Mouse (Mus musculus) gastrocnemius, postnatal 36 days (tissue): ENCODE measurements around the gene Rhox1. TPM values are rescaled to one million over a fixed set of nuclear protein-coding genes. Genes with fewer than 3 reads are reported as not detected.
"Not testable (repeated sequence)": the region's sequence is repeated elsewhere in the genome, so short reads cannot be mapped to it uniquely, and the experiment has no call there.

ENCODE experiments used
- DNase-seq, 2 experiments: peaks; one replicate each; pipeline ENCODE4 v3.0.0; 2022
- intact Hi-C: fragments of 180-260 bp; cut with DNase I; formaldehyde crosslinking; loops from one replicate; pipeline ENCODE4 v1.15.1; 2025
- long read RNA-seq, 2 experiments: library from polyadenylated mRNA; stranded (forward); transcript quantifications; one replicate each; pipeline ENCODE4 v2.0.0; 2021
- total RNA-seq, 2 experiments: library from RNA; stranded (reverse); gene quantifications; 2 replicates each; pipeline ENCODE4 v1.2.3; 2021

Gene Rhox1
- not detected for total RNA-seq
- long read RNA-seq, experiment 1, result 0 reads
- long read RNA-seq, experiment 2, result 0 reads

DNA sequence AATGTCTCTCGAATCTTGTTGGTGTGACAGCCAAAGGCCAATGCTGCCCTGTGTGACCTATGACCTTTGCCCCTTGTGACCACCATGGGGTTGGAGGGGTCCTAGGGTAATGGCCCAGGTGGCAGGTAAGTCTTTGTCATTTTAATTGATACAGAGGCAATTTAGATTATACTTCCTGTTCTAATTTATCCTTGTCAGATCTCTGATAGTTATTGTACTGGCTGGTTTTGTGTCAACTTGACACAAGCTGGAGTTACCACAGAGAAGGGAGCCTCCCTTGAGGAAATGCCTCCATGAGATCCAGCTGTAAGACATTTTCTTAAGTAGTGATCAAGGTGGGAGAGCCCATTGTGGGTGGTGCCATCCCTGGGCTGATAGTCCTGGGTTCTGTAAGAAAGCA is at the start of gene Rhox1:
TSS of gene Rhox1 (minus strand) at position 101 of the 400 bp plus-strand sequence.
- DNase-seq, intact Hi-C loops: not testable (repeated sequence)

DNA sequence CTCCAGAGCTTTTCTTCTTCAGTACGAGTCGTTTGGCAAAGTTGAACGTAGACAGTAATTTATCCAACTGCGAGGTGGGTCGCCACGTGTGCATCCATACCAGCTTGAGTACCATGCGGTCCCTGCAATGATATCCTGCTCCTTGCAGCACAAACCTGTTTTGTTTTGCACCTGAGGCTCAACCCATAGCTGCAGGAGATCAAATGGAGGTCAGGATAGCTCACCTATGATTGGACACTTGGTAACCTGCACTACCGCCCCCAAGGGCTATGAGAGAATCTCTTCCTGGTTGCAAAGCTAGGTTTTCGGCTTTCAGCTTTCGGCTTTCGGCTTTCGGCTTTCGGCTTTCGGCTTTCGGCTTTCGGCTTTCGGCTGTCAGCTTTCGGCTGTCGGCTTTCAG is 43.0 kb upstream of the Rhox1 start, which contains the start of gene Rhox4a:
TSS of gene Rhox4a (plus strand) at position 301 of the 400 bp plus-strand sequence.
- DNase-seq, intact Hi-C loops: not testable (repeated sequence)

DNA sequence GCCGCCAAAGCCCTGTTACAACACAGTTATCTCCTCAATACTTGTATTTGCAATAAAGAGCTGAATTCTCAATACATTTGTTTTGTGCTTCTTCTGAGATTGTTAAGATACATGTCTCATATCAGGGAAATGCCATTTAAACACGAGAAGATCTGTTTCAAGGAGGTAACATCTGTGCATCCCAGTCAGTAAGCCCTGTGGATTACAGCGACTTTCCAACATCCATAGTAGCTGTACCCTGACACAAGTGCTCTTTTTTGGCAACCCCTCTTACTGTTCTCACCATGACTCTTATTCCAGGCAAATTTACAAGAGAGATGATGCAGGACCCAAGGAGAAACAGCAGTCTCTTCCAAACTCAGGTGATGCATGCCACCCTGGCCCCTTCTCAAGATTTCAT is 27.6 kb upstream of the Rhox1 start, which contains the start of gene Rhox3a:
TSS of gene Rhox3a (plus strand) at position 301 of the 400 bp plus-strand sequence.
- DNase-seq, intact Hi-C loops: not testable (repeated sequence)

DNA sequence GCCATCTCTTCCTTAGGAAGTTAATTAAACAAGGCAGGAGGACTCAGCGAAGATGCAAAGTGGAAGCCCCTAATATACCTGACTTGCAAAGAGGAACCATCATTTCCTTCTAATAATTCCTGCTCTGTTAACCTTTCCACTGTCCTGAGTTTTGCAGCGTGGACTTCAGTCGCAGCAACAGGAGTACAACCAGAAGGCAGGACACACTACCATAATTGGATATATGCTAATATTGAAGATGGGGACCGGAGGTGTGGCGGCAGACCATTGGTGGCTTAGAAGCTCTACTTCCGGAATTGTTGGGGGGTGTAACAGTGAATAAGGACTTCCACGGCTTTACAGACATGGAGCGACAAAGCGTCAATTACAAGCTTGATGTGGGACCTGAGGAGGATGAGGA is 22.6 kb upstream of the Rhox1 start, which contains the start of gene Rhox2a:
TSS of gene Rhox2a (plus strand) at position 301 of the 400 bp plus-strand sequence.
- intact Hi-C loops, result not testable (repeated sequence)

DNA sequence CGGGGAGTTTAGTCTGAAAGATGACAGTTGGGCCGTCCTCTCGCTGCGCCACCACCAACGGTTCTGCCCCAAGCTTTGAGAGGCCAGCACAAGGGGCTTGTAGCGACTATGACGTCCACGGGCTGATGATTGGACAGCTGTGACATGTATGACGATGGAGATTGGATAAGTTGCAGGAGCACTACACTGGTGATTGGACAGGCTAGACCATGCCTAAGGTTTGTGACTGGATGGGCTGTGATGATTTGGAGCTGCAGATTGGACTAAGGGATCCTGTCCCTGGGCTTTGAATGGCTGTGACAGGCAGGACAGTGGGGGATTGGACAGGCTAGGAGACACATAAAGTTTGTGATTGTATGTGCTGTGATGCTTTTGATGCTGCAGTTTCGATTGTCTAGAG is 11.1 kb downstream of the Rhox1 start, which contains the start of gene Gm9:
TSS of gene Gm9 (minus strand) at position 101 of the 400 bp plus-strand sequence.
- intact Hi-C loops, result no loop called here
- no peak for DNase-seq

More for the DNA sequence above, 22.6 kb upstream of the Rhox1 start, which contains the start of gene Rhox2a:
- DNase-seq, result not testable (repeated sequence)

DNA sequence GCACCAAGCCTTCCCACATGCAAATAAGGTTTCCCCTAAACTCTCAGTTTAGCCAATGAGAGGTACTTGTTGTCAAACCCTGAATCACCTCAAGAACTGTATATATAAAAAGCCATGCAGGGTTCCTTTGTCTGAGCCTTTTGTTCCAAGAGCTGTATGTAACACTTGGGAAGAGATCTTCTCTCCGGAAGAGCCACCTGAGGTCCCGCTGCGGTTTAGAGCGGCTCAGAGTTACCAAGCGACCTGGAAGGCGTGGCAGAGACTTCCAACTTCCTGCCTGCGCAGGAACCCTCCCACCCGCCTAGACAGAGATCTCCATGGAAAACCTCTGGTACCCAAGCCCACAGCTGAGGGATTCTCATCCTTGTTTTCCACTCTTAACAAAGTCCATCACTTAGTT is 23.4 kb downstream of the Rhox1 start:
- DNase-seq, result no peak
- intact Hi-C loops, result no loop called here

DNA sequence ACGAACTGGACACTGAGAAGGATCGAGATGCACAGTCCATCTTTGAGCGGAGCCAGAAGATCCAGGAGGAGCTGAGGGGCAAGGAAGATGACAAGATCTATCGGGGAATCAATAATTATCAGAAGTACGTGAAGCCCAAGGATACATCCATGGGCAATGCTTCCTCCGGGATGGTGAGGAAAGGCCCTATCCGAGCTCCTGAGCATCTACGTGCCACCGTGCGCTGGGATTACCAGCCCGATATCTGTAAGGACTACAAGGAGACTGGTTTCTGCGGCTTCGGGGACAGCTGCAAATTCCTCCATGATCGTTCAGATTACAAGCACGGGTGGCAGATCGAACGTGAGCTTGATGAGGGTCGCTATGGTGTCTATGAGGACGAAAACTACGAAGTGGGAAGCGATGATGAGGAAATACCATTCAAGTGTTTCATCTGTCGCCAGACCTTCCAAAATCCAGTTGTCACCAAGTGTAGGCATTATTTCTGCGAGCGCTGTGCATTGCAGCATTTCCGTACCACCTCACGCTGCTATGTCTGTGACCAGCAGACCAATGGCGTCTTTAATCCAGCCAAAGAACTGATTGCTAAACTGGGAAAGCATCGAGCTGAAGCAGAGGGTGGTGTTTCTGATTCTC is 30.2 kb downstream of the Rhox1 start:
- no peak for DNase-seq
- intact Hi-C loops, result no loop called here

DNA sequence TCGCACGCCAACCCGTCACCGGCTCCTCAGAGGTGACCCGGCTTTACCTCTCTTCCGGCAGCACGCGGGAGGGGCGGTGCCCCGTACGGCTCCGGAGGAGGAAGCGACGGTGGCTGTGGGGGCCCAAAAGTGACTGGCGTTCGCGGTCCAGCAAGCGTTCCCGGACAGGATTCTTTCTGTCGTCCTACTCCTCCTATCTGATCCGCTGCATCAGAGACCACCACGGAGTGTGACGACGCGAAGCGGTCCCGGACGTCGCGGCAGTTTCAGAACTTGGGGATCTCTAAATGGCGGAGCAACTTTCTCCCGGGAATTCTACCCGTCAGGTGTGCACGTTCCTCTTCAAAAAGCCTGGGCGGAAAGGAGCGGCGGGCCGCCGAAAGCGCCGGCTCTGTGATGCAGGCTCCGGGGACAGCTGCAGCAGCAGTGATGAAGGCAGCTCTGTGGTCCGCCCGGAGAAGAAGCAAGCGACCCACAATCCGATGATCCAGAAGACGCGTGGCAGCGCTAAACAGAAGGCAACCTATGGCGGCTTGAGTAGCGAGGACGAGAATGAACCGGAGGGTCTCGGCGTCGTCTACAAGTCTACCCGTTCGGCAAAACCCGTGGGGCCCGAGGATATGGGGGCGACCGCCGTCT is 30.8 kb downstream of the Rhox1 start, which contains the start of the genes Ndufa1 and Rnf113a1:
TSS of gene Ndufa1 (minus strand) at position 59 of the 639 bp plus-strand sequence.
TSS of gene Rnf113a1 (plus strand) at position 141 of the 639 bp plus-strand sequence.
- DNase-seq, result peak; percentile 56 to 75
- intact Hi-C loops, result no loop called here

DNA sequence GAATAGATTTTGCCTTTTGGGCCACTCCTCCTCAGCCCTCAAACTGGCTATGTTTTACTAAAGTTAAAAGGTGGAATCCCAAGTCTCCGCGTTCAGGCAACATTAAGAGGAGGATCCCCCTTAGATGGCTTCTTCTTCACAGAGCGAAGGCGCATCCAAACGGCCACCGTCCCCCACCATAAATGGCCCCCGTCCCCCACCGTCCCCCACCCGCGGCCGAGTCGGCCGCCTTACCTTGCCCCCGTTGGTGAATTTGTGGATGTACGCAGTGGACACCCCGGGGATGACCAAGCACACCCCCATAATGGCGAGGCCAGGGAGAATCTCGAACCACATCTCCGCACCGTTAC is 31.3 kb downstream of the Rhox1 start:
- no peak for DNase-seq
- intact Hi-C loops, result no loop called here

DNA sequence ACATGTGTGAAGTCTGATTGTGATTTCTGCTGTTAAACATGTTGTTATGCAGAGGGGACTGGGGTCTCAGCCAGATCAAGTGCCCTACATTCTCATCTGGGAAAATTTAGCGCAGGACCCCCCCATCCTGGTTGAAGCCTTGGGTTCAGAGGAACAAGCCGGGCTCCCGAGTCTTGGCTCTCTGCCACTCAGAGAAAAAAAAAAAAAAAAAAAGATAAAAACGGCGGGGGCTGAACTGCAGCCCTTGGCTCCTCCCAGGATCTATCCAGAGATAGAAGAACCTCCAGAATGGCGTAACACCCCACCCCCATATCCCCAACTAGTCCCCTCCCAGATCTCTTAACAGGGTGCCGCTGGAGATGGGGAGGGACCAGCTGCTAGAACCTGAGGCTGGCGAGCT is 37.7 kb downstream of the Rhox1 start:
- not testable (repeated sequence) for DNase-seq

DNA sequence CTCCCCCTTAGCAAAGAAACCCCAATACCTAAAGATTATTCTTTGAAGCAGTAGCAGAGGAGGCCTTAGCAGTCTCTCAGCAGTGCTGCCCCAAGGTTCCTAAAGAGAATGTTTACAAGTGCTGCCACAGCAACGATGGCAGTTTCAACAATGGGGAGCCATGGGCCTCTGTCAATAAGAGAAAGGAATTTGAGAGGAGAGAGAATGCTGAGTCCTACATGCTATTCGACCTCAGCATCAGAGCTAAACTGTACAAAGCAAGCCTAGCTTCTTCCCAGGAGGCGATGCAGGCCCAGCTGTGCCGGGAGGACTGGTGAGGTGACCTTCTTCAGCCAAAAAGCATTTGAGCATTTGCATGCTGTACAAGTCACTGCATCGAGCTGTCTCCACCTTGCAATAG is 53.3 kb downstream of the Rhox1 start, which contains the start of gene Akap14:
TSS of gene Akap14 (minus strand) at position 101 of the 400 bp plus-strand sequence.
- no peak for DNase-seq

More for the DNA sequence above, 37.7 kb downstream of the Rhox1 start:
- intact Hi-C loops, result not testable (repeated sequence)

DNA sequence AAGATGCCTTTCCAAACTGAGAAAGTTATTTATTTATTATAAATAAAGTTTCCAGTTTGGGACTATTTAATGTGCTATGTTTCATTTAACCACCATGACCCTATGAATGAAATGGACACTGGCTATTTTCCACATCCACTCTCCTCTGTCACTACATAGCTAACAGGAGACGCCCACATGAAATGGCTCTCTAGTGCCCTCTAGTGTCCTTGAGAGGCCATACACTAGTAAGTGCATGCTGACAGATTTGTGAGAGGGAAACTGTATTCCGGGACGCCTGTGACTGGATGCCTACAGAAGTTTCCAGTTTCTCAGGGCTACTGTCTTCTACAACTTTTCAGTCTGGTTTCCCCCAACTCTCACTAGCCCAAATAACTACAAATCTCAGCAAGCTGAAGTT is 55.0 kb downstream of the Rhox1 start:
- intact Hi-C loops, result no loop called here
- DNase-seq, result no peak

More for the DNA sequence above, 53.3 kb downstream of the Rhox1 start, which contains the start of gene Akap14:
- intact Hi-C loops, result no loop called here

Other genes starting within 250 kb of the Rhox1 start
- 1 to 10 TPM; 1.7 to 1.9 TPM for gene Sept6, start 230.5 kb downstream of the Rhox1 start, total RNA-seq
- not detected for gene Sowahd, start 173.4 kb downstream of the Rhox1 start, total RNA-seq
- 100 to 1,000 TPM; 221 to 256 TPM for gene Rpl39, start 136.9 kb downstream of the Rhox1 start, total RNA-seq
- gene Upf3b, start 111.9 kb downstream of the Rhox1 start, total RNA-seq, result 1 to 10 TPM; 8.4 to 9.7 TPM
- gene Nkap, start 95.5 kb downstream of the Rhox1 start, total RNA-seq, result 1 to 10 TPM; 5.6 to 8.8 TPM
- not detected for gene Akap14, start 53.4 kb downstream of the Rhox1 start, total RNA-seq
- 100 to 1,000 TPM; 353 to 410 TPM for gene Ndufa1, start 31.1 kb downstream of the Rhox1 start, total RNA-seq
- gene Rnf113a1, start 31.0 kb downstream of the Rhox1 start, total RNA-seq, result 1 to 10 TPM; 1.9 to 3.4 TPM
- gene Gm9, start 11.2 kb downstream of the Rhox1 start, total RNA-seq, result not detected
- gene Rhox2a, start 22.7 kb upstream of the Rhox1 start, total RNA-seq, result not detected
- gene Rhox3a, start 27.7 kb upstream of the Rhox1 start, total RNA-seq, result not detected
- gene Rhox4a, start 43.1 kb upstream of the Rhox1 start, total RNA-seq, result not detected
- gene Rhox3a2, start 157.8 kb upstream of the Rhox1 start, total RNA-seq, result not detected
- gene Rhox4a2, start 168.6 kb upstream of the Rhox1 start, total RNA-seq, result not detected
- gene Rhox2b, start 189.8 kb upstream of the Rhox1 start, total RNA-seq, result not detected
- not detected for gene Rhox4b, start 210.2 kb upstream of the Rhox1 start, total RNA-seq
- gene Rhox2c, start 231.4 kb upstream of the Rhox1 start, total RNA-seq, result not detected
- gene Rhox3c, start 236.3 kb upstream of the Rhox1 start, total RNA-seq, result not detected